Mouse (Mus musculus): ENCODE measurements around the gene Tgm5.

DNA sequence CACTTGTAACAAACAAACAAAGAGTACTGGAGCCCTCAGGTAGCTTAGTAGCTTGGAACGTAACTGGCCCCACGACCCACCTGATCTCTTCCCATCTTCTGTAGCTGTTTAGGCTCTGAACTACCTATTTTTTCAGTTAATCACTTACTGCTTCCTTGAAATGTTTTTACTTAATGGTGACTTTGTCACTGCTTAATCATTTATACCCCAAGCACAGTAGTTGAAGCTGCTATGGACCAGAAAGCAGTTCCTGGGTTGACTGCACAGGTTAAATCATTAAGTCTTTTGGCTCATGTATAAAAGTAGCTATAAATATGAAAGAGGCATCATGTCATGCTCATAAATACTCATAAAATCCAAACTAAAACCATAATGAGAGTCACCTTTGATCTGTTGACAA lies 29.8 kb upstream of the Tgm5 start:
- TF ChIP-seq EP300 (IDR thresholded peaks at IDR 0.05; ENCODE audit: insufficient read depth, low read depth, low read length) (no peak), CTCF (IDR thresholded peaks at IDR 0.05; ENCODE audit: low read depth, low read length) (no peak), POLR2A (IDR thresholded peaks at IDR 0.05; ENCODE audit: insufficient read depth, low read length) (no peak)

All from ES-Bruce4 (cell line).